7 mouse cellular contexts compared by ENCODE assay signal in the genomic region with DNA sequence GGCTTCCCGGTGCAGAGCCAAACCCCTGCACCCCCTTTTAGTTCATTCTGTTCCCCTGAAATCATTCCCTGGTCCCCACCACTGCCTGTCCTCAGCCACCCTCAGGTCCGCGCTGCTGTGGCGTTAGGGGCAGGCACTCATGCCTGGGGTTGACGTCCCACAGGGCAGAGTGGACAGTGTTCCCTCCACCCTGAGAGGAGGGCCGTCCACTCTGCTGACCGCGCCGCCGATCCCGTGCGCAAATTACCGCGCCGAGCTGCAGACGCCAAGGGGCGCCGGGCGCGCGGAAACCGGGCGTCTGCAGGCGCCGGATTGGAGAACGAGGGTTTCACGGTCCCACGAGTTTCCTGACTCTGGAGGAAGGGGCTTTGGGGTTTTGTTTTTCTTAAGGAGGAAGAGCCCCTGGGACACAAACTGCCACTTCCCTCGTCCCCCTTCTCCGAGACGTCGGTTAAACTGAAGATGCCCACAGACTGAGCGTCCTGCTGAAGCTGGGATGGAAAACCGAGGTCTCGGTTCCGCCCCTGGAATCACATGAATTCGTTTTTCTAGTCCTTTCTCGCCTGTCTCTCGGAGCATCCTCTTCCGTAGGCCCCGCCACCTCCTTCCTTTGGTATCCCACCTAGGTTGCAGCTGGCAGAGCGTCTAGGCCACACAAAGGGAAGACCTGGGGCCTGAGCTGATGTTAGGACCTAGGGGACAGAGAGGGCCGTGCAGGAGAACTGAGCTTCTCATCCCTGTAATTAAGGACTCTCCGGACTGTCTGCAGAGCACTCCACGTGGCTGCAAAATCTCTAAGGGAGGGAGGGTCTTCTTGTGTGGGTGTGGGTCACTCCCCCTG. TPM values are rescaled to one million over a fixed set of nuclear protein-coding genes. Genes with fewer than 3 reads are reported as not detected.
DNase-seq lines count a peak whose midpoint lies in the region; ATAC-seq lines count a peak whose summit lies in the region.

No protein-coding gene starts in this region.

- H3K27ac ChIP-seq in lung, embryonic 15.5 days: peak overlapping the region; percentile 49; the same call in 1 of the 2 replicates
- H3K27ac ChIP-seq in heart, embryonic 14.5 days (replicated peaks in 1 of 2; ENCODE audit: control insufficient read depth in 1 of 2, insufficient read depth in 1 of 2, low read depth in 2 of 2, low read length in 2 of 2): 0 out of 4 replicates have a peak overlapping the region, but pooled peaks of 1 of the 2 experiments have one; percentile 28
- no peak overlapping the region for H3K27ac ChIP-seq in liver, embryonic 16.5 days (ENCODE audit: low read length)

- DNase-seq in lung, postnatal 25 days (ENCODE audit: low spot score): no peak
- peak; percentile 72 for DNase-seq in embryo, embryonic 10.5 days (ENCODE audit: low spot score)
- DNase-seq in thymus, postnatal 36 days: peak; percentile 49 to 52

- H3K9ac ChIP-seq in lung, embryonic 15.5 days: peak overlapping the region; percentile 35
- peak overlapping the region; percentile 60 for H3K9ac ChIP-seq in heart, embryonic 14.5 days (ENCODE audit: low read length)
- no peak overlapping the region for H3K9ac ChIP-seq in liver, embryonic 16.5 days (ENCODE audit: low read depth, low read length)

- H3K4me3 ChIP-seq in lung, embryonic 15.5 days: peak overlapping the region; percentile 42
- H3K4me3 ChIP-seq in heart, embryonic 14.5 days (ENCODE audit: control insufficient read depth in 1 of 2, insufficient read depth in 1 of 2, low read depth in 1 of 2, low read length in 2 of 2): peak overlapping the region; percentile 35 to 41
- peak overlapping the region; percentile 38; the same call in 1 of the 2 replicates for H3K4me3 ChIP-seq in liver, embryonic 16.5 days (ENCODE audit: low read depth, low read length)

- H3K9me3 ChIP-seq in lung, embryonic 15.5 days: no peaks in the 10 kb centered on the region
- H3K9me3 ChIP-seq in heart, embryonic 14.5 days (ENCODE audit: control insufficient read depth, low read length): no peaks in the 10 kb centered on the region
- no peaks in the 10 kb centered on the region for H3K9me3 ChIP-seq in liver, embryonic 16.5 days (replicated peaks; ENCODE audit: control insufficient read depth, low read length)

- peak; percentile 30; the same call in 1 of the 2 replicates for ATAC-seq in lung, embryonic 15.5 days (ENCODE audit: borderline replicate concordance, extremely low read depth, low FRiP score, low TSS enrichment)
- no peak for ATAC-seq in heart, embryonic 14.5 days (ENCODE audit: insufficient number of reproducible peaks, insufficient read depth, low FRiP score, low read depth)
- ATAC-seq in liver, embryonic 16.5 days (ENCODE audit: low read depth): no peak
- ATAC-seq in megakaryocyte progenitor cell, adult 5-6 weeks (replicated peaks; ENCODE audit: poor library complexity): no peak

- H3K36me3 ChIP-seq in lung, embryonic 15.5 days: no peaks in the 10 kb centered on the region
- H3K36me3 ChIP-seq in heart, embryonic 14.5 days (ENCODE audit: control insufficient read depth, insufficient read depth, low read length): no peaks in the 10 kb centered on the region
- H3K36me3 ChIP-seq in liver, embryonic 16.5 days (ENCODE audit: control insufficient read depth, insufficient read depth): no peaks in the 10 kb centered on the region

- 2% methylated on average over 45 of the region's 45 CpGs for WGBS in lung, embryonic 15.5 days
- under 1% methylated on average over 45 of the region's 45 CpGs for WGBS in heart, embryonic 14.5 days
- WGBS in liver, embryonic 16.5 days (ENCODE audit: insufficient replicate concordance): 1% methylated on average over 45 of the region's 45 CpGs

- H3K4me1 ChIP-seq in lung, embryonic 15.5 days: peaks cover 48% of the 10 kb centered on the region
- H3K4me1 ChIP-seq in heart, embryonic 14.5 days (ENCODE audit: control insufficient read depth in 2 of 2, insufficient read depth in 2 of 2, low read length in 2 of 2): peaks cover 14 to 25% of the 10 kb centered on the region in 2 experiments; a peak in 3 of 4 replicates
- H3K4me1 ChIP-seq in liver, embryonic 16.5 days (ENCODE audit: control insufficient read depth, low read depth, low read length): no peaks in the 10 kb centered on the region; the same call in 1 of the 2 replicates

- peaks cover 47% of the 10 kb centered on the region for H3K27me3 ChIP-seq in lung, embryonic 15.5 days
- peaks cover 59% of the 10 kb centered on the region for H3K27me3 ChIP-seq in heart, embryonic 14.5 days (ENCODE audit: control insufficient read depth, insufficient read depth, low read length)
- peaks cover 76% of the 10 kb centered on the region for H3K27me3 ChIP-seq in liver, embryonic 16.5 days (ENCODE audit: control insufficient read depth, insufficient read depth, low read depth, low read length)

- peak overlapping the region; percentile 83 for H3K4me2 ChIP-seq in lung, embryonic 15.5 days
- peak overlapping the region; percentile 68 for H3K4me2 ChIP-seq in heart, embryonic 14.5 days (ENCODE audit: low read length)
- H3K4me2 ChIP-seq in liver, embryonic 16.5 days (ENCODE audit: low read depth, low read length): peak overlapping the region; percentile 50

RNA-seq across cellular contexts. Expression of a gene that starts 3.6 kb away (rescaled TPM):
- 16.5 and 22.2 TPM in 2 replicates for polyA plus RNA-seq in lung, embryonic 15.5 days (2015; fragmentation: Nextera tagmentation; extraction: Ambion mirVana)
- polyA plus RNA-seq in heart, embryonic 14.5 days (2014; fragmentation: Nextera tagmentation; extraction: Ambion mirVana): 5.3 and 5.6 TPM in 2 replicates
- polyA plus RNA-seq in liver, embryonic 16.5 days (2015; fragmentation: Nextera tagmentation; extraction: Ambion mirVana): 1.6 and 2.3 TPM in 2 replicates
- 0.64 TPM in 1 of 2 replicates, not detected in the other for total RNA-seq in megakaryocyte progenitor cell, adult 5-6 weeks (2015)
- total RNA-seq in megakaryocyte progenitor cell, adult 5-6 weeks (2017): 0.37 TPM in 1 of 2 replicates, not detected in the other
